Mouse (Mus musculus): ENCODE measurements around the gene Qpct. TPM values are rescaled to one million over a fixed set of nuclear protein-coding genes. Genes with fewer than 3 reads are reported as not detected.

Gene Qpct
- polyA plus RNA-seq, 2 experiments: 5.1 to 8.8 TPM

DNA sequence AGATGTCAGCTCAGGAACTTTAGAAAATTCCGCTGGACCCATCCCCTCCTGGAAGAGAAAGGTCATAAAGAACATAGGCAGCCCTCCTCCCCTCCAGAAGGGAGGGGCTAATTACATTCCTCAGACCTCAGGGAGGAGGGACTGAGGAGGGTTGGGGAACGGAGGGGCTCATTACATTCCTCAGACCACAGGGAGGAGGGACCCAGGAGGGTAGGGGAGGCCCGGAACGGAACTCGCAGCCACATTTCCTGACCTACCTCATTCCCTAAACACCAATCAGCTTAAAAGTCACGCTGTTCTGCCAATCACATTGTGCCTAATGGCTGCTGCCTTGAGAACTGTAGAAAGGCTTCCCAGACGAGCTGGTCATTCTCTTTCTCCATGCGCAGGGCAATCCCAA, 82.0 kb downstream of the Qpct start:
- Histone ChIP-seq H3K36me3 (ENCODE audit: control insufficient read depth, insufficient read depth, low read length) (no peaks in the 10 kb centered on the region), H3K4me3 (replicated peaks; ENCODE audit: low read length) (no peak overlapping the region), H3K9me3 (ENCODE audit: control insufficient read depth, low read length) (no peaks in the 10 kb centered on the region), H3K9ac (ENCODE audit: low read depth, low read length, severe bottlenecking) (no peak overlapping the region), H3K27ac (replicated peaks; ENCODE audit: low read depth, low read length) (no peak overlapping the region), H3K27me3 (ENCODE audit: control insufficient read depth, insufficient read depth, low read length) (no peaks in the 10 kb centered on the region), H3K4me2 (replicated peaks; ENCODE audit: low read depth, low read length, severe bottlenecking) (no peak overlapping the region), H3K4me1 (ENCODE audit: control insufficient read depth, insufficient read depth, low read length) (peaks cover 8% of the 10 kb centered on the region)
- WGBS: 46% methylated on average over 8 of the region's 8 CpGs
- TF ChIP-seq POLR2A (IDR thresholded peaks at IDR 0.05; ENCODE audit: borderline replicate concordance, extremely low read depth, insufficient read depth, insufficient read length): no peak
- ATAC-seq (ENCODE audit: low FRiP score, low read depth) (no peak), DNase-seq (ENCODE audit: low spot score) (peak; percentile 8)

DNA sequence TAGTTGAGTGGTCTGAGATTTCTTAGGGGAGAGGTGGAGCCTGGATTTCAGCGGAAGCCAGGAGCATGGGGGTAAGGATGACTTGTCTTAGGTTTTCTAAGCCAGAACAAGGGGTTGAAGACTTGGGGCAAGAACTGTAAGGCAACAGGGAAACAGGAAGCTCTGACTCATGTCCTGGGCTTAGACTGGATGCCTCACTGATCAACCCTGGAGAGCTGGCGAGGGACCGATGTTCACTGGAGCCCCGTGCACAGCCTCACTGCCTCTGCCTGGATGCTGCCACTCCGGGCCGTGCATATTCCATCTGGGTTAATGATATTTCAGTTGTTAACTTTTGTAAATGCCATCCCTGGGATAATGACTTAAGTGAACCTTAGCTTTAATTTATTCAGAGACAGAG, 84.1 kb downstream of the Qpct start:
- Histone ChIP-seq H3K4me2 (replicated peaks; ENCODE audit: low read depth, low read length, severe bottlenecking) (no peak overlapping the region), H3K27ac (replicated peaks; ENCODE audit: low read depth, low read length) (no peak overlapping the region), H3K4me1 (ENCODE audit: control insufficient read depth, insufficient read depth, low read length) (peaks cover 8% of the 10 kb centered on the region), H3K9ac (ENCODE audit: low read depth, low read length, severe bottlenecking) (no peak overlapping the region), H3K4me3 (replicated peaks; ENCODE audit: low read length) (no peak overlapping the region), H3K9me3 (ENCODE audit: control insufficient read depth, low read length) (no peaks in the 10 kb centered on the region), H3K36me3 (ENCODE audit: control insufficient read depth, insufficient read depth, low read length) (no peaks in the 10 kb centered on the region), H3K27me3 (ENCODE audit: control insufficient read depth, insufficient read depth, low read length) (no peaks in the 10 kb centered on the region)
- ATAC-seq (ENCODE audit: low FRiP score, low read depth) (no peak), DNase-seq (ENCODE audit: low spot score) (no peak)
- no peak for TF ChIP-seq POLR2A (IDR thresholded peaks at IDR 0.05; ENCODE audit: borderline replicate concordance, extremely low read depth, insufficient read depth, insufficient read length)
- WGBS: 78% methylated on average over 6 of the region's 6 CpGs

DNA sequence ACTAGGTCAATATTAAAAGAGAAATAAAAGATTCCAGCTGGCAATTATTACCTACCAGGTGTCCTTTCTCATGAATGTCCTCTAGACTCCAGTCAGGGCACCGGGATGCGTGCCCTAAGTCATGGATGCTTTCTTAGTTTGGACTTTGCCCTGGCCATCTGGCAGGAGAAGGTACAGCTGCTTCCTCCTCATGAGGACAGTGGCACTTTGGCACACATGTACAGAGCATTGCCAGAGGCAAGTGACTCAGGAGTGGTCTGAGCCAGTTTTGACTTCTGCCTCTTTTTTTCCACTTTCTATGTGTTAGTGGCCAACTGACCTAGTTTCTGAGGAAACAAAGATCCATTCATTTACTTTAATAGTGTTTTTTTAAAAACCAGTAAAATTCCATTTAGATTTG, 84.7 kb downstream of the Qpct start:
- Histone ChIP-seq H3K4me1 (ENCODE audit: control insufficient read depth, insufficient read depth, low read length) (peaks cover 8% of the 10 kb centered on the region), H3K4me2 (replicated peaks; ENCODE audit: low read depth, low read length, severe bottlenecking) (no peak overlapping the region), H3K27me3 (ENCODE audit: control insufficient read depth, insufficient read depth, low read length) (no peaks in the 10 kb centered on the region), H3K9me3 (ENCODE audit: control insufficient read depth, low read length) (no peaks in the 10 kb centered on the region), H3K4me3 (replicated peaks; ENCODE audit: low read length) (no peak overlapping the region), H3K9ac (ENCODE audit: low read depth, low read length, severe bottlenecking) (no peak overlapping the region), H3K36me3 (ENCODE audit: control insufficient read depth, insufficient read depth, low read length) (no peaks in the 10 kb centered on the region), H3K27ac (replicated peaks; ENCODE audit: low read depth, low read length) (no peak overlapping the region)
- 55% methylated on average over 2 of the region's 2 CpGs for WGBS
- TF ChIP-seq POLR2A (IDR thresholded peaks at IDR 0.05; ENCODE audit: borderline replicate concordance, extremely low read depth, insufficient read depth, insufficient read length): no peak
- ATAC-seq (ENCODE audit: low FRiP score, low read depth) (no peak), DNase-seq (ENCODE audit: low spot score) (no peak)

Other genes with a start within 250 kb of the Qpct start
- gene Heatr5b, start 216.5 kb upstream of the Qpct start, polyA plus RNA-seq (2012; rRNA removed): 21.9 and 24.5 TPM in 2 replicates
- gene Heatr5b, start 216.5 kb upstream of the Qpct start, polyA plus RNA-seq (2014; fragmentation: Nextera tagmentation; extraction: Ambion mirVana): 11.5 and 15.6 TPM in 2 replicates
- 14.4 and 26.0 TPM in 2 replicates for gene Gpatch11, start 216.3 kb upstream of the Qpct start, polyA plus RNA-seq (2012; rRNA removed)
- gene Gpatch11, start 216.3 kb upstream of the Qpct start, polyA plus RNA-seq (2014; fragmentation: Nextera tagmentation; extraction: Ambion mirVana): 42.5 and 52.4 TPM in 2 replicates
- 4.9 and 7.4 TPM in 2 replicates for gene Eif2ak2, start 169.3 kb upstream of the Qpct start, polyA plus RNA-seq (2012; rRNA removed)
- 8.7 and 9.0 TPM in 2 replicates for gene Eif2ak2, start 169.3 kb upstream of the Qpct start, polyA plus RNA-seq (2014; fragmentation: Nextera tagmentation; extraction: Ambion mirVana)
- 0.11 TPM in 1 of 2 replicates, not detected in the other for gene Sult6b1, start 144.9 kb upstream of the Qpct start, polyA plus RNA-seq (2012; rRNA removed)
- gene Sult6b1, start 144.9 kb upstream of the Qpct start, polyA plus RNA-seq (2014; fragmentation: Nextera tagmentation; extraction: Ambion mirVana): 0.11 and 0.15 TPM in 2 replicates
- 22.0 and 34.3 TPM in 2 replicates for gene Cebpzos, start 135.4 kb upstream of the Qpct start, polyA plus RNA-seq (2012; rRNA removed)
- 100 and 104 TPM in 2 replicates for gene Cebpzos, start 135.4 kb upstream of the Qpct start, polyA plus RNA-seq (2014; fragmentation: Nextera tagmentation; extraction: Ambion mirVana)
- 18.6 and 24.3 TPM in 2 replicates for gene Cebpz, start 114.8 kb upstream of the Qpct start, polyA plus RNA-seq (2012; rRNA removed)
- gene Cebpz, start 114.8 kb upstream of the Qpct start, polyA plus RNA-seq (2014; fragmentation: Nextera tagmentation; extraction: Ambion mirVana): 56.5 and 59.5 TPM in 2 replicates
- gene Ndufaf7, start 114.8 kb upstream of the Qpct start, polyA plus RNA-seq (2012; rRNA removed): 18.3 and 27.8 TPM in 2 replicates
- gene Ndufaf7, start 114.8 kb upstream of the Qpct start, polyA plus RNA-seq (2014; fragmentation: Nextera tagmentation; extraction: Ambion mirVana): 49.7 and 53.2 TPM in 2 replicates
- gene Prkd3, start 31.1 kb upstream of the Qpct start, polyA plus RNA-seq (2012; rRNA removed): 35.5 and 38.5 TPM in 2 replicates
- gene Prkd3, start 31.1 kb upstream of the Qpct start, polyA plus RNA-seq (2014; fragmentation: Nextera tagmentation; extraction: Ambion mirVana): 43.2 and 48.2 TPM in 2 replicates

All from limb, embryonic 14.5 days (tissue).